Mouse (Mus musculus) hindbrain, postnatal 0 days (tissue): Measurements from ENCODE around the gene Cnr2. TPM values are rescaled to one million over a fixed set of nuclear protein-coding genes. Genes with fewer than 3 reads are reported as not detected.

Experiments used
- ATAC-seq: fragments of 200-750 bp; cut with Nextera tagmentation; 2 replicates; pipeline ENCODE4 v1.8.0; 2017; ENCODE audit warnings: mild to moderate bottlenecking, moderate TSS enrichment, moderate library complexity
- DNase-seq: peaks from one replicate; pipeline ENCODE4 v3.0.0-alpha.2; 2015; ENCODE audit warnings: low spot score
- H3K27ac ChIP-seq: fragments of 300-500 bp; sonication (generic); 2 replicates; pipeline ENCODE4 v1.5.1; 2014; ENCODE audit warnings: mild to moderate bottlenecking
- H3K27me3 ChIP-seq: fragments of 300-500 bp; sonication (generic); 2 replicates; pipeline ENCODE4 v1.6.1; 2014; ENCODE audit warnings: low read length, mixed read lengths; ENCODE audit not compliant: insufficient read depth
- H3K36me3 ChIP-seq: fragments of 300-500 bp; sonication (generic); 2 replicates; pipeline ENCODE4 v1.6.1; 2014; ENCODE audit warnings: low read length, mixed read lengths; ENCODE audit not compliant: insufficient read depth
- H3K4me1 ChIP-seq: fragments of 300-500 bp; sonication (generic); 2 replicates; pipeline ENCODE4 v1.6.1; 2014; ENCODE audit warnings: antibody characterized with exemption, low read length, mixed read lengths; ENCODE audit not compliant: insufficient read depth
- H3K4me2 ChIP-seq: fragments of 300-500 bp; sonication (generic); 2 replicates; pipeline ENCODE4 v1.6.1; 2014; ENCODE audit warnings: low read depth, mild to moderate bottlenecking, low read length, moderate library complexity, mixed read lengths
- H3K4me3 ChIP-seq: fragments of 300-500 bp; sonication (generic); 2 replicates; pipeline ENCODE4 v1.5.1; 2014; ENCODE audit warnings: low read length
- H3K9ac ChIP-seq: fragments of 300-500 bp; sonication (generic); replicated peaks from 2 replicates; pipeline ENCODE4 v1.6.1; 2014; ENCODE audit warnings: mild to moderate bottlenecking, low read length, moderate library complexity, mixed read lengths
- H3K9me3 ChIP-seq: fragments of 300-500 bp; sonication (generic); 2 replicates; pipeline ENCODE4 v1.6.1; 2016; ENCODE audit warnings: low read length, mixed read lengths
- CTCF ChIP-seq: IDR thresholded peaks from 2 replicates; pipeline ENCODE4 v1.5.1; 2016; ENCODE audit warnings: antibody characterized with exemption, control low read depth, low read depth
- WGBS: fragments of 180-500 bp; shearing (Covaris S2); extraction: QIAGEN DNeasy Blood & Tissue Kit; methylation state at CpG from one replicate; pipeline ENCODE4 v1.1.7; 2014; 5-methylcytosine and 5-hydroxymethylcytosine counted together
- polyA plus RNA-seq: library from polyadenylated mRNA; unstranded; fragments of >200 nt; fragmentation: Nextera tagmentation; extraction: Ambion mirVana; gene quantifications from 2 replicates; pipeline ENCODE4 v1.2.1, GENCODE M21; 2015
- total RNA-seq: library from RNA; depleted of rRNA; stranded (reverse); fragments of >200 nt; gene quantifications from 2 replicates; pipeline ENCODE4 v1.2.3, GENCODE M21; 2014

The Cnr2 gene
- total and polyA plus RNA-seq, 2 experiments from 2014 or later, result 0.04 to 0.58 TPM

DNA sequence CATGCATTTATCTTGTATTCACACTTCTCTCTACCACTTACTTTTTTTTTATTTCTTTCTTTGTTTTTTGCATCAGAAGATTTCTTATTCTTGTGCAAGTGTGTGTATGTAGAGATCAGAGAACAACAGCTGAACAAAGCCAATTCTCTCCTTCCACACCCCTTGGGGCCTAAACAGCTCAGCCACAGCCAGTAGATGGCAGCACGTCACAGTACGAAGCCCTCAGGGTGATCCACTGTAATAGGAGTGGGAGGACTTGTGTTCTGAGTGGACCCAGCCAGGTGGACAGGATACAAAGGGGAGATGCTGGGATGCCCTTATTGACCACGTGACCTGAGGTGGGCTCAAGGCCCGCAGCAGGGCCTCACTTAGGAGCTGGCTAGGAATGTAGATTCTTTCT lies 5.3 kb upstream of the Cnr2 start:
- no peaks in the 10 kb centered on the region for H3K36me3 ChIP-seq
- H3K4me2 ChIP-seq, result no peak overlapping the region
- H3K4me3 ChIP-seq, result no peak overlapping the region
- no peak overlapping the region for H3K27ac ChIP-seq
- H3K9ac ChIP-seq, result no peak overlapping the region
- DNase-seq, result peak; percentile 82
- peak; percentile 87 for ATAC-seq
- H3K27me3 ChIP-seq, result no peaks in the 10 kb centered on the region
- H3K4me1 ChIP-seq, result no peaks in the 10 kb centered on the region
- WGBS, result 8% methylated on average over 4 of the region's 4 CpGs
- no peaks in the 10 kb centered on the region for H3K9me3 ChIP-seq
- peak; percentile 84 for TF ChIP-seq CTCF

DNA sequence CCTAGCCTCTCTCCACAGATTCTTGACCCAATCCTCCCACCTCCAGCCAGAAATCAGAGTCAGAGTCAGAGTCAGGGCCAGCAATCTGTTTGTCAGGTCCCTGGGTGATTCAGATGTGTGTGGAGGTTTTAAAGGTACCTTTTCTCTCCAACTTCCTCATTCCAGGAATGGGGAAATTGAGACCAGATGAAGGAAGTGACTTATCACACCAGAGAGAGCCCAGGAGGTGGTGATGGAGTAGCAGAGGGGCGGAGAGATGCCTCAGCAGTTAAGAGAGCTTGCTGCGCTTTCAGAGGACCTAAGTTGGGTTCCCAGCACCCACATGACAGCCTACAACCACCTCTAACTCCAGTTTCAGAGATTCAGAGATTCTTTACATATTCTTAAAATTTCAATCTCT lies 3.7 kb upstream of the Cnr2 start:
- ATAC-seq (no peak), DNase-seq (no peak)
- no peaks in the 10 kb centered on the region for H3K4me1 ChIP-seq
- H3K36me3 ChIP-seq, result no peaks in the 10 kb centered on the region
- H3K27me3 ChIP-seq, result no peaks in the 10 kb centered on the region
- TF ChIP-seq CTCF, result no peak
- H3K27ac ChIP-seq, result no peak overlapping the region
- 95% methylated on average over 2 of the region's 2 CpGs for WGBS
- no peak overlapping the region for H3K4me2 ChIP-seq
- no peak overlapping the region for H3K4me3 ChIP-seq
- H3K9ac ChIP-seq, result no peak overlapping the region
- H3K9me3 ChIP-seq, result no peaks in the 10 kb centered on the region

DNA sequence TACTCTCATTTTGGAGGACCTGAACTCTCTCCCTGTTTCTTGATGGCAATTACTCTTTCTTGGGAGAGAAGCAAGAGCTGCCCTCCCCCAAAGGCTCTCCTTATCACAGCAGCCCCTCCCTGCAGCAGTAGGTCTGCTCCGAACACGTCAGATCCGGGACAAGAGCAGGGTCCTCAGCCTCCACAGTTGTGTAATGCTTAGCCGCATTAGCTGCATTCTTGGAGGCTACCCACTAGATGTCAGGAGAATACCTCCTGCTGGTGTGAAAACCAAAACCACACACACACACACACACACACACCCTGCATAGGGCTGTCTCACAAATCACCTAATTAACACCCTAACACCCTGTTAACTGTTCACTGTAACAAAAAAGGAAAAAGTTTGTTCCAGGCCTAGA lies 2.3 kb upstream of the Cnr2 start:
- no peak overlapping the region for H3K9ac ChIP-seq
- H3K36me3 ChIP-seq, result no peaks in the 10 kb centered on the region
- ATAC-seq (no peak), DNase-seq (no peak)
- TF ChIP-seq CTCF, result peak; percentile 36
- H3K27me3 ChIP-seq, result no peaks in the 10 kb centered on the region
- H3K4me2 ChIP-seq, result no peak overlapping the region
- H3K27ac ChIP-seq, result no peak overlapping the region
- H3K4me3 ChIP-seq, result no peak overlapping the region
- 75% methylated on average over 4 of the region's 4 CpGs for WGBS
- no peaks in the 10 kb centered on the region for H3K9me3 ChIP-seq
- H3K4me1 ChIP-seq, result no peaks in the 10 kb centered on the region

DNA sequence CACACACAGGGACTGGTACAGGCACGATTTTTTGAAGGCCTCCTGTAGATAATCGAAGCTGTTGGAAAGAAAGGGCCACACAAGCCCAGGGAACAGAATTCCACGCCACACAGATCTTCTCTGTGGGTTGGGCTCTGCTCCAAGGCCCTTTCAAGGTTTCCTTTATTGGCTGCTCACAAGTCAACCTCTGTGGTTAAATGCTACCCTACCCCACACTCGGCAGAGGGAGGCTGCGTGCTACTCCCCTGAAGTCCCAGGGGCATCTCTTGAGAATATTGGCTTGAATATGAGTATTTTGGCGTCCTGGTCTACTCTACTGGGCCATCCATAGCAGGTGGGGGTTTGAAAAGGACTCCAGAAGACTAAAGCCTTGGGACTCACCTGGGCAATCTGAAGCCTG lies 963 bp downstream of the Cnr2 start:
- Histone ChIP-seq H3K27me3 (no peaks in the 10 kb centered on the region), H3K9me3 (no peaks in the 10 kb centered on the region), H3K4me3 (no peak overlapping the region), H3K9ac (no peak overlapping the region), H3K36me3 (no peaks in the 10 kb centered on the region), H3K4me1 (no peaks in the 10 kb centered on the region), H3K4me2 (no peak overlapping the region), H3K27ac (no peak overlapping the region)
- WGBS, result 73% methylated on average over 6 of the region's 6 CpGs
- no peak for DNase-seq
- no peak for ATAC-seq
- no peak for TF ChIP-seq CTCF

DNA sequence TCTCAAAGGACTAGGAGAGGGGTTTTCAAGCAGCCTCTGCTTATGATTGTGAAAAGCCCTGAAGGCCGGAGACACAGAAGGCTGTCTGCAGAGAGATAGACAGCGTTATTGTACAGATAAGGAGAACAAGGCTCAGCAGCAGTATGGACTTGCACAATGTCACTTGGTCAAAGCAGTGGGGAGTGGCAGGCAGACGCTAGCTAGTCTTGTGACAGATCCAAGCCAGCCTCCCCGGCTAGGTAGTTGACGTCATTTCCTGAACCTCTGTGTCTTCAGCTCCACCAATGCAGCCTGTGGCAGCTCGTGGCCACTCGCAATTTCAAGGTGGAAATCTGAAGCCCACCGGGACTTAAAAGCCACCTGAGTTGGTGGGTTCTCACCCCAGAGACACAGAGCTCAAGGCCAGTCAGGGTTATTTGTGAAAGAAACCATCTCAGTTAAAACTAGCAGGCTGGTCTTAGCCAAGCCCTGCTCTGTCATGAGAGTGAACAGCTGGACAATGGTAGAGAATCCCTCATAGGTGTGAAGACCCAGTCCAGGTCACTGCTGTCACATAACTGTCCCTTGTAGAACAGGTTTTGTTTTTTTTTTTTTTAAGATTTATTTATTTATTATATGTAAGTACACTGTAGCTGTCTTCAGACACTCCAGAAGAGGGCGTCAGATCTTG lies 3.3 kb downstream of the Cnr2 start:
- TF ChIP-seq CTCF, result no peak
- 77% methylated on average over 8 of the region's 9 CpGs for WGBS
- no peak overlapping the region for H3K9ac ChIP-seq
- H3K4me2 ChIP-seq, result no peak overlapping the region
- no peak overlapping the region for H3K27ac ChIP-seq
- DNase-seq (no peak), ATAC-seq (no peak)
- no peak overlapping the region for H3K4me3 ChIP-seq
- no peaks in the 10 kb centered on the region for H3K4me1 ChIP-seq
- H3K9me3 ChIP-seq, result no peaks in the 10 kb centered on the region
- no peaks in the 10 kb centered on the region for H3K36me3 ChIP-seq
- H3K27me3 ChIP-seq, result no peaks in the 10 kb centered on the region

DNA sequence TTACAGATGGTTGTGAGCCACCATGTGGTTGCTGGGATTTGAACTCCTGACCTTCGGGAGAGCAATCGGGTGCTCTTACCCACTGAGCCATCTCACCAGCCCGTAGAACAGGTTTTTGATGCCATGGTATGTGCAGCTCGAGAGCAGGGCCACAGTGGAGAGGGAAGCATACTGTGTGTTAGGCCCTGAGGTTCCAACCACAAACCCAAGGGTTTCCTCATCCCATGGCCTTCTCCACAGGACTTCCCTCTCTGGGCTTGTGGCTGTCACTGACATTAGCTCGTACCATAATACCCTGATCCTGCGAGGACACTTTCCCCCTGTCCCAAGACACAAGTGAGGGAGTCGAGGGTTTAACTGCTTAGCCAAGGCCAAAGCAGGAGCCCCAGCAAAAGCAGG lies 3.9 kb downstream of the Cnr2 start:
- Histone ChIP-seq H3K9ac (no peak overlapping the region), H3K4me2 (no peak overlapping the region), H3K27ac (no peak overlapping the region), H3K9me3 (no peaks in the 10 kb centered on the region), H3K27me3 (no peaks in the 10 kb centered on the region), H3K4me3 (no peak overlapping the region), H3K36me3 (no peaks in the 10 kb centered on the region), H3K4me1 (no peaks in the 10 kb centered on the region)
- DNase-seq (no peak), ATAC-seq (no peak)
- TF ChIP-seq CTCF, result no peak
- WGBS, result 90% methylated on average over 7 of the region's 7 CpGs

DNA sequence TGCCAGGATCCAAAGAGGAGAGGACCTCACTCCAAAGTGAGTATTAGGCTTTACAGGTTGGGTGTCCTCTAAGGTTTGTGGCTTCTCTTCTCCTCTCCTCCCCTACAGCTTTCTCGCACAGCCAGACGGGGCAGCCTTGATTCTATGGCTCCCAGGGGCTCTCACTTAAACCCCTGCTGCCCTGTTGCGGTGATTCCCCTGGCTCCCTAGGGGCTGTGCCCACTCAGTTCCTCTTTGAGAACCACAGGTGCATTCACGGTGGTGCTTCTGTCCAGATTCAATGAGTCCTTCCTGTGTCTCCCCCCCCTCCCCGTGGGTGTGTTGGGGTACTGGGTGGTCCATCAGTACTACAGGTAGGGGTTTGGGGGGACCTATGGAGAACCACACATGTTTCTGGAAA lies 4.8 kb downstream of the Cnr2 start:
- no peaks in the 10 kb centered on the region for H3K36me3 ChIP-seq
- no peaks in the 10 kb centered on the region for H3K4me1 ChIP-seq
- H3K27ac ChIP-seq, result no peak overlapping the region
- H3K4me3 ChIP-seq, result no peak overlapping the region
- H3K9me3 ChIP-seq, result no peaks in the 10 kb centered on the region
- no peak overlapping the region for H3K4me2 ChIP-seq
- DNase-seq, result no peak
- no peak for ATAC-seq
- 81% methylated on average over 5 of the region's 5 CpGs for WGBS
- no peak overlapping the region for H3K9ac ChIP-seq
- H3K27me3 ChIP-seq, result no peaks in the 10 kb centered on the region
- TF ChIP-seq CTCF, result no peak
